Mouse (Mus musculus) embryonic facial prominence, embryonic 15.5 days (tissue): Measurements from ENCODE around the gene Trank1. TPM values are rescaled to one million over a fixed set of nuclear protein-coding genes. Genes with fewer than 3 reads are reported as not detected.

Source experiments
- ATAC-seq: fragments of 200-750 bp; cut with Nextera tagmentation; 2 replicates; pipeline ENCODE4 v1.8.0; 2017; ENCODE audit warnings: low read depth, moderate TSS enrichment; ENCODE audit not compliant: insufficient number of reproducible peaks, low FRiP score, low TSS enrichment
- H3K27ac ChIP-seq: fragments of 300-500 bp; sonication (generic); replicated peaks from 2 replicates; pipeline ENCODE4 v1.5.1; 2015; ENCODE audit warnings: mild to moderate bottlenecking, inconsistent platforms
- H3K27me3 ChIP-seq: fragments of 300-500 bp; sonication (generic); 2 replicates; pipeline ENCODE4 v1.6.1; 2015; ENCODE audit warnings: inconsistent platforms
- H3K36me3 ChIP-seq: fragments of 300-500 bp; sonication (generic); 2 replicates; pipeline ENCODE4 v1.6.1; 2015; ENCODE audit warnings: mild to moderate bottlenecking, inconsistent platforms
- H3K4me1 ChIP-seq: fragments of 300-500 bp; sonication (generic); 2 replicates; pipeline ENCODE4 v1.6.1; 2015; ENCODE audit warnings: inconsistent platforms
- H3K4me2 ChIP-seq: fragments of 300-500 bp; sonication (generic); replicated peaks from 2 replicates; pipeline ENCODE4 v1.6.1; 2015; ENCODE audit warnings: mild to moderate bottlenecking, inconsistent platforms
- H3K4me3 ChIP-seq: fragments of 300-500 bp; sonication (generic); replicated peaks from 2 replicates; pipeline ENCODE4 v1.5.1; 2015; ENCODE audit warnings: mild to moderate bottlenecking, inconsistent platforms
- H3K9ac ChIP-seq: fragments of 300-500 bp; sonication (generic); 2 replicates; pipeline ENCODE4 v1.6.1; 2015; ENCODE audit warnings: inconsistent platforms
- H3K9me3 ChIP-seq: fragments of 300-500 bp; sonication (generic); replicated peaks from 2 replicates; pipeline ENCODE4 v1.6.1; 2016; ENCODE audit warnings: inconsistent platforms
- WGBS: fragments of 180-500 bp; shearing (Covaris S2); methylation state at CpG from one replicate; pipeline ENCODE4 v1.1.7; 2015; 5-methylcytosine and 5-hydroxymethylcytosine counted together
- polyA plus RNA-seq: library from polyadenylated mRNA; unstranded; fragments of >200 nt; fragmentation: Nextera tagmentation; extraction: Ambion mirVana; gene quantifications from 2 replicates; pipeline ENCODE4 v1.2.1, GENCODE M21; 2015

Gene Trank1
- polyA plus RNA-seq, 1 experiment from 2014 or later, result 0.68 TPM

GRCm38 (mm10) chr9:111381056-111382025 is 69.8 kb downstream of the Trank1 start:
- WGBS, result 80% methylated on average over 9 of the region's 9 CpGs
- no peaks in the 10 kb centered on the region for H3K9me3 ChIP-seq
- H3K4me3 ChIP-seq, result no peak overlapping the region
- 0 out of 2 replicates have a peak, but pooled peaks cover 3% of the 10 kb centered on the region for H3K4me1 ChIP-seq
- H3K27ac ChIP-seq, result no peak overlapping the region
- no peak overlapping the region for H3K4me2 ChIP-seq
- no peaks in the 10 kb centered on the region for H3K27me3 ChIP-seq
- no peak for ATAC-seq
- no peak overlapping the region for H3K9ac ChIP-seq
- H3K36me3 ChIP-seq, result no peaks in the 10 kb centered on the region

DNA sequence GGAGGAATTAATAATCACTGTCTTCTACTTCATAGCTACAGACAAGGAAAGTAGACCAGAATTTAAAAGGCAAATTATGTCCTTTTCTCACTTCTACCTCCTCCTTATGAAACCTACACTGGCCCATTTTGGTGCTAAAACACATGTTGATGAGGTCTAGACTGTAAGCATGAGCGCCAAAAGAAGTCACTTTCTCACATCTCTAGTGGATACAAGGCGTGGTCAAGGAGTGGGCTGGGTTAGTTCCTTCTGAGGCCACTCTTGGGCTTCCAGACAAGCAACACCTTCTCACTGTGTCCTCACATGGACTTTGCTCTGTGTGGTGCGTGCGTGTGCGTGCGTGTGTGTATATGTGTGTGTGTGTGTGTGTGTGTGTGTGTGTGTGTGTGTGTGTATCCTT is 70.9 kb downstream of the Trank1 start:
- Histone ChIP-seq H3K36me3 (no peaks in the 10 kb centered on the region), H3K27ac (no peak overlapping the region), H3K9ac (no peak overlapping the region), H3K4me1 (peaks cover 12% of the 10 kb centered on the region), H3K27me3 (no peaks in the 10 kb centered on the region), H3K9me3 (no peaks in the 10 kb centered on the region), H3K4me3 (no peak overlapping the region), H3K4me2 (no peak overlapping the region)
- 96% methylated on average over 6 of the region's 6 CpGs for WGBS
- no peak for ATAC-seq

- H3K4me2 ChIP-seq, result no peak overlapping the region
- no peaks in the 10 kb centered on the region for H3K36me3 ChIP-seq
- no peaks in the 10 kb centered on the region for H3K9me3 ChIP-seq
- no peak overlapping the region for H3K4me3 ChIP-seq
- WGBS, result 85% methylated on average over 3 of the region's 3 CpGs
- ATAC-seq, result no peak
- no peak overlapping the region for H3K9ac ChIP-seq
- no peaks in the 10 kb centered on the region for H3K27me3 ChIP-seq
- peaks cover 17% of the 10 kb centered on the region for H3K4me1 ChIP-seq
- H3K27ac ChIP-seq, result no peak overlapping the region
These were observed 71.5 kb downstream of the Trank1 start for GRCm38 (mm10) chr9:111383046-111383445.

GRCm38 (mm10) chr9:111383756-111384155 is 72.2 kb downstream of the Trank1 start:
- WGBS, result 49% methylated on average over 3 of the region's 3 CpGs
- Histone ChIP-seq H3K27ac (no peak overlapping the region), H3K9me3 (no peaks in the 10 kb centered on the region), H3K9ac (no peak overlapping the region), H3K27me3 (no peaks in the 10 kb centered on the region), H3K4me3 (no peak overlapping the region), H3K4me2 (no peak overlapping the region), H3K36me3 (no peaks in the 10 kb centered on the region), H3K4me1 (peaks cover 17% of the 10 kb centered on the region)
- ATAC-seq, result no peak

GRCm38 (mm10) chr9:111385526-111386491 is 74.3 kb downstream of the Trank1 start:
- no peak overlapping the region for H3K4me3 ChIP-seq
- H3K4me2 ChIP-seq, result no peak overlapping the region
- WGBS, result 86% methylated on average over 5 of the region's 5 CpGs
- no peaks in the 10 kb centered on the region for H3K36me3 ChIP-seq
- ATAC-seq, result no peak
- H3K27me3 ChIP-seq, result no peaks in the 10 kb centered on the region
- peak overlapping the region; percentile 66 for H3K27ac ChIP-seq
- peaks cover 25% of the 10 kb centered on the region for H3K4me1 ChIP-seq
- H3K9ac ChIP-seq, result no peak overlapping the region
- H3K9me3 ChIP-seq, result no peaks in the 10 kb centered on the region

- Histone ChIP-seq H3K4me2 (no peak overlapping the region), H3K4me1 (peaks cover 25% of the 10 kb centered on the region), H3K9ac (no peak overlapping the region), H3K36me3 (no peaks in the 10 kb centered on the region), H3K27ac (peak overlapping the region; percentile 66), H3K27me3 (no peaks in the 10 kb centered on the region), H3K4me3 (no peak overlapping the region), H3K9me3 (no peaks in the 10 kb centered on the region)
- whole genome bisulfite sequencing, result 39% methylated on average over 2 of the region's 2 CpGs
- peak; percentile 68; the same call in 1 of the 2 replicates for ATAC-seq
These were observed 75.0 kb downstream of the Trank1 start for GRCm38 (mm10) chr9:111386569-111386968.

DNA sequence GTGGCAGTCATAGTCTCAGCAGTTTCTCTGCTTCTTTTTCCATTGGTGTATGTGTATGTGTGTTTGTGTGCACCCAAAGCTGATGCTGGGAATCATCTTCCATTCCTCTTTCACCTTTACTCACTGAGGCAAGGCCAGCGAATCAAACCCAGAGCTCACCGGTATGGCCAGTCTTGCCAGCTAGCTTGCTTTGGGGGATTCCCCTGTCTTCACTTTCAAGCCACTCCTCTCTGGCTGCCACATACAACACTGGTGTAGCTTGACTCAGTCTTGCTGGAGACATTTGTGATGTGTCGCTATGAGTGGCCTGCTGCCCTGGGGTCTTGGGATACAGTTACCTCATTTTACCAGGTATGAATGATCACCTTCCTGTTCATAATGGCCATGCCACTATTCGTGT is 76.0 kb downstream of the Trank1 start:
- ATAC-seq, result no peak
- Histone ChIP-seq H3K9me3 (no peaks in the 10 kb centered on the region), H3K27ac (peak overlapping the region; percentile 60; the same call in 1 of the 2 replicates), H3K36me3 (no peaks in the 10 kb centered on the region), H3K4me3 (no peak overlapping the region), H3K9ac (no peak overlapping the region), H3K4me1 (peaks cover 25% of the 10 kb centered on the region), H3K27me3 (no peaks in the 10 kb centered on the region), H3K4me2 (no peak overlapping the region)
- 59% methylated on average over 4 of the region's 4 CpGs for WGBS

GRCm38 (mm10) chr9:111390016-111390415 is 78.5 kb downstream of the Trank1 start:
- H3K27me3 ChIP-seq, result no peaks in the 10 kb centered on the region
- 59% methylated on average over 9 of the region's 9 CpGs for WGBS
- peaks cover 25% of the 10 kb centered on the region for H3K4me1 ChIP-seq

GRCm38 (mm10) chr9:111391036-111391435 is 79.5 kb downstream of the Trank1 start:
- no peaks in the 10 kb centered on the region for H3K36me3 ChIP-seq
- no peak for ATAC-seq
- WGBS, result 75% methylated on average over 8 of the region's 8 CpGs

More at GRCm38 (mm10) chr9:111390016-111390415, 78.5 kb downstream of the Trank1 start:
- Histone ChIP-seq H3K4me2 (no peak overlapping the region), H3K9ac (no peak overlapping the region), H3K4me3 (no peak overlapping the region), H3K27ac (no peak overlapping the region), H3K9me3 (no peaks in the 10 kb centered on the region), H3K36me3 (no peaks in the 10 kb centered on the region)
- no peak for ATAC-seq

GRCm38 (mm10) chr9:111391926-111392442 is 80.4 kb downstream of the Trank1 start:
- no peak overlapping the region for H3K27ac ChIP-seq
- H3K36me3 ChIP-seq, result no peaks in the 10 kb centered on the region
- peaks cover 17% of the 10 kb centered on the region for H3K4me1 ChIP-seq
- H3K27me3 ChIP-seq, result no peaks in the 10 kb centered on the region
- H3K4me3 ChIP-seq, result no peak overlapping the region
- ATAC-seq, result no peak
- WGBS, result 90% methylated on average over 18 of the region's 18 CpGs
- H3K9me3 ChIP-seq, result no peaks in the 10 kb centered on the region
- H3K4me2 ChIP-seq, result no peak overlapping the region
- H3K9ac ChIP-seq, result no peak overlapping the region

More at GRCm38 (mm10) chr9:111391036-111391435, 79.5 kb downstream of the Trank1 start:
- H3K4me2 ChIP-seq, result no peak overlapping the region
- H3K9me3 ChIP-seq, result no peaks in the 10 kb centered on the region
- no peak overlapping the region for H3K9ac ChIP-seq
- peaks cover 25% of the 10 kb centered on the region for H3K4me1 ChIP-seq
- H3K27me3 ChIP-seq, result no peaks in the 10 kb centered on the region
- H3K4me3 ChIP-seq, result no peak overlapping the region
- H3K27ac ChIP-seq, result 0 out of 2 replicates have a peak overlapping the region, but pooled peaks have one; percentile 22

- ATAC-seq, result no peak
- no peaks in the 10 kb centered on the region for H3K9me3 ChIP-seq
- H3K9ac ChIP-seq, result no peak overlapping the region
- no peak overlapping the region for H3K4me3 ChIP-seq
- H3K4me1 ChIP-seq, result peaks cover 5% of the 10 kb centered on the region; the same call in 1 of the 2 replicates
- 79% methylated on average over 5 of the region's 5 CpGs for WGBS
- H3K27me3 ChIP-seq, result no peaks in the 10 kb centered on the region
- no peak overlapping the region for H3K4me2 ChIP-seq
- H3K27ac ChIP-seq, result no peak overlapping the region
- no peaks in the 10 kb centered on the region for H3K36me3 ChIP-seq
These were observed 83.7 kb downstream of the Trank1 start for GRCm38 (mm10) chr9:111395265-111395664.
